Mouse (Mus musculus) stomach, postnatal 0 days (tissue): ENCODE data around the gene Mlh1. TPM values are rescaled to one million over a fixed set of nuclear protein-coding genes. Genes with fewer than 3 reads are reported as not detected.

ENCODE experiments used
- ATAC-seq: fragments of 200-750 bp; cut with Nextera tagmentation; 2 replicates; pipeline ENCODE4 v1.8.0; 2017; ENCODE audit not compliant: low FRiP score, low TSS enrichment
- DNase-seq: peaks from one replicate; pipeline ENCODE4 v3.0.0-alpha.2; 2016; ENCODE audit warnings: low spot score
- H3K27ac ChIP-seq: fragments of 300-500 bp; sonication (generic); replicated peaks from 2 replicates; pipeline ENCODE4 v1.5.1; 2014; ENCODE audit warnings: mild to moderate bottlenecking, control low read depth
- H3K27me3 ChIP-seq: fragments of 300-500 bp; sonication (generic); 2 replicates; pipeline ENCODE4 v1.6.1; 2014; ENCODE audit warnings: low read length; ENCODE audit not compliant: control insufficient read depth, insufficient read depth
- H3K36me3 ChIP-seq: fragments of 300-500 bp; sonication (generic); 2 replicates; pipeline ENCODE4 v1.6.1; 2014; ENCODE audit warnings: low read length, mixed read lengths; ENCODE audit not compliant: control insufficient read depth, insufficient read depth
- H3K4me1 ChIP-seq: fragments of 300-500 bp; sonication (generic); replicated peaks from 2 replicates; pipeline ENCODE4 v1.6.1; 2014; ENCODE audit warnings: antibody characterized with exemption; ENCODE audit not compliant: control insufficient read depth, insufficient read depth
- H3K4me2 ChIP-seq: fragments of 300-500 bp; sonication (generic); replicated peaks from 2 replicates; pipeline ENCODE4 v1.6.1; 2014; ENCODE audit warnings: low read depth, mild to moderate bottlenecking, control low read depth, moderate library complexity
- H3K4me3 ChIP-seq: fragments of 300-500 bp; sonication (generic); 2 replicates; pipeline ENCODE4 v1.5.1; 2014; ENCODE audit warnings: low read depth, low read length, control low read depth
- H3K9ac ChIP-seq: fragments of 300-500 bp; sonication (generic); 2 replicates; pipeline ENCODE4 v1.6.1; 2014; ENCODE audit warnings: mild to moderate bottlenecking, low read length, control low read depth, mixed read lengths
- H3K9me3 ChIP-seq: fragments of 300-500 bp; sonication (generic); 2 replicates; pipeline ENCODE4 v1.6.1; 2016; ENCODE audit warnings: low read length; ENCODE audit not compliant: control insufficient read depth
- CTCF ChIP-seq: IDR thresholded peaks from 2 replicates; pipeline ENCODE4 v1.5.1; 2016; ENCODE audit warnings: antibody characterized with exemption, low read depth, mild to moderate bottlenecking, moderate library complexity
- EP300 ChIP-seq: optimal IDR thresholded peaks from 2 replicates; pipeline ENCODE3; 2016; ENCODE audit warnings: antibody characterized with exemption
- WGBS: fragments of 180-500 bp; shearing (Covaris S2); extraction: QIAGEN DNeasy Blood & Tissue Kit; methylation state at CpG from one replicate; pipeline ENCODE4 v1.1.7; 2014; 5-methylcytosine and 5-hydroxymethylcytosine counted together
- polyA plus RNA-seq: library from polyadenylated mRNA; unstranded; fragments of >200 nt; fragmentation: Nextera tagmentation; extraction: Ambion mirVana; gene quantifications from 2 replicates; pipeline ENCODE4 v1.2.1, GENCODE M21; 2015

The Mlh1 gene
- polyA plus RNA-seq, result 16.1 and 17.9 TPM in 2 replicates

- peaks cover 8% of the 10 kb centered on the region; the same call in 1 of the 2 replicates for H3K4me1 ChIP-seq
- TF ChIP-seq CTCF (peak; percentile 20; the same call in 1 of the 2 replicates), EP300 (no peak)
- H3K4me3 ChIP-seq, result peak within 1 kb of the TSS; percentile 82
- peak within 1 kb of the TSS; percentile 69 for H3K4me2 ChIP-seq
- H3K36me3 ChIP-seq, result no peaks in the 10 kb centered on the region; the same call in 1 of the 2 replicates
- H3K9me3 ChIP-seq, result no peaks in the 10 kb centered on the region
- under 1% methylated on average over 64 of the region's 64 CpGs for WGBS
- H3K27me3 ChIP-seq, result no peaks in the 10 kb centered on the region
- peak; percentile 99 for DNase-seq
- peak within 1 kb of the TSS; percentile 97 for H3K27ac ChIP-seq
- H3K9ac ChIP-seq, result peak within 1 kb of the TSS; percentile 92
- ATAC-seq, result peak; percentile 99
Observed at GRCm38 (mm10) chr9:111271434-111272160, at the start of gene Mlh1, which contains the start of gene Epm2aip1. TSS of gene Mlh1 (minus strand) at chr9:111271791. TSS of gene Epm2aip1 (plus strand) at chr9:111271929.

DNA sequence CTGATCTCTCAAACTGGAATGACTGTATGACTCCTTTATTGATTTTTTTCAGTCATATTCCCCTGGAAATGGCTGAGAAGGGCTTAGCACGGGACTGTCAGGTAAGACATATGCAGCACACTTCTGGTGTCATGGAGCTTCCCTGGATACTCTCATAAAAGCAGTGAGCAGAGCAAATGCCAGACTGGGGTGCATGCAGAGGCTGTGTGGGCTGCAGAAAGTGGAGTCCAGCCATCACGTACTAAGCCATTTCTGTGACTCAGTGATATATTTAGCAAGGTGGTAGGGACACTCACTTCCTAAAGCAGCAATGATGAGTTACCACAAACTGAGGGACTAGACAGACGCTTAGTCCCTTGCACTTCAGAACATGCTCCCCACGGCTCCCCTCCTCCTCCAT, 49.3 kb upstream of the Mlh1 start:
- H3K4me1 ChIP-seq, result no peaks in the 10 kb centered on the region
- no peak overlapping the region for H3K27ac ChIP-seq
- H3K9ac ChIP-seq, result no peak overlapping the region
- no peak overlapping the region for H3K4me3 ChIP-seq
- no peak overlapping the region for H3K4me2 ChIP-seq
- no peak for TF ChIP-seq CTCF
- TF ChIP-seq EP300, result no peak
- WGBS, result 67% methylated on average over 4 of the region's 4 CpGs
- H3K27me3 ChIP-seq, result no peaks in the 10 kb centered on the region
- no peaks in the 10 kb centered on the region for H3K36me3 ChIP-seq
- ATAC-seq (no peak), DNase-seq (no peak)
- H3K9me3 ChIP-seq, result no peaks in the 10 kb centered on the region

GRCm38 (mm10) chr9:111314219-111314618, 42.6 kb upstream of the Mlh1 start:
- Histone ChIP-seq H3K36me3 (no peaks in the 10 kb centered on the region), H3K4me3 (no peak overlapping the region), H3K27me3 (peaks cover 13% of the 10 kb centered on the region; the same call in 1 of the 2 replicates), H3K4me1 (peaks cover 4% of the 10 kb centered on the region), H3K9ac (no peak overlapping the region), H3K9me3 (no peaks in the 10 kb centered on the region), H3K27ac (no peak overlapping the region), H3K4me2 (no peak overlapping the region)
- DNase-seq (peak; percentile 76), ATAC-seq (peak; percentile 54; the same call in 1 of the 2 replicates)
- 33% methylated on average over 5 of the region's 5 CpGs for WGBS
- no peak for TF ChIP-seq EP300
- peak; percentile 85 for TF ChIP-seq CTCF

- TF ChIP-seq EP300 (no peak), CTCF (no peak)
- Histone ChIP-seq H3K4me2 (no peak overlapping the region), H3K36me3 (no peaks in the 10 kb centered on the region), H3K9me3 (no peaks in the 10 kb centered on the region), H3K27me3 (peaks cover 13% of the 10 kb centered on the region; the same call in 1 of the 2 replicates), H3K4me1 (peaks cover 4% of the 10 kb centered on the region), H3K27ac (no peak overlapping the region), H3K4me3 (no peak overlapping the region), H3K9ac (no peak overlapping the region)
- WGBS, result 27% methylated on average over 5 of the region's 5 CpGs
- DNase-seq, result no peak
- ATAC-seq, result no peak
Observed at GRCm38 (mm10) chr9:111313793-111314192, 42.2 kb upstream of the Mlh1 start.

DNA sequence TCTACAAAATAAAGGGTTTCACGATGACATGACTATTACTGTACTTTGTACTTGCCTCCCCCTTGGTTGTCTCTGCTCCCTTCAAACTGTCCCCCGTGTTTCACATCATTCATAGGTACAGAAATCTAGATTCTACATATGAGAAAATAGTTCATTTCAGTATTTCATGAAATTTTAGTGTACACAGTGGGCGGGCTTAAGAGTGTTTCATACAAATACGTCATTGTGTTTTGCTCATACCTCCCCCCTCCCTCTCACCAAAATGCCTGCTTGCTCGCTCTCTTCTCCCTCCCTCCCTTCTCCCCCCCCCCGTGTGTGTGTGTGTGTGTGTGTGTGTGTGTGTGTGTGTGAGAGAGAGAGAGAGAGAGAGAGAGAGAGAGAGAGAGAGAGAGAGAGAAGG, 41.7 kb upstream of the Mlh1 start:
- H3K27ac ChIP-seq, result no peak overlapping the region
- ATAC-seq (no peak), DNase-seq (no peak)
- peaks cover 13% of the 10 kb centered on the region; the same call in 1 of the 2 replicates for H3K27me3 ChIP-seq
- no peaks in the 10 kb centered on the region for H3K9me3 ChIP-seq
- H3K9ac ChIP-seq, result no peak overlapping the region
- H3K36me3 ChIP-seq, result no peaks in the 10 kb centered on the region
- H3K4me3 ChIP-seq, result no peak overlapping the region
- TF ChIP-seq EP300, result no peak
- TF ChIP-seq CTCF, result no peak
- no peak overlapping the region for H3K4me2 ChIP-seq
- H3K4me1 ChIP-seq, result peaks cover 4% of the 10 kb centered on the region
- WGBS, result 23% methylated on average over 5 of the region's 6 CpGs
